Mouse (Mus musculus): ENCODE measurements around the gene Nbl1. TPM values are rescaled to one million over a fixed set of nuclear protein-coding genes. Genes with fewer than 3 reads are reported as not detected.

The Nbl1 gene
- total and polyA plus RNA-seq, 2 experiments from 2014 or later = 53.4 to 62.2 TPM

DNA sequence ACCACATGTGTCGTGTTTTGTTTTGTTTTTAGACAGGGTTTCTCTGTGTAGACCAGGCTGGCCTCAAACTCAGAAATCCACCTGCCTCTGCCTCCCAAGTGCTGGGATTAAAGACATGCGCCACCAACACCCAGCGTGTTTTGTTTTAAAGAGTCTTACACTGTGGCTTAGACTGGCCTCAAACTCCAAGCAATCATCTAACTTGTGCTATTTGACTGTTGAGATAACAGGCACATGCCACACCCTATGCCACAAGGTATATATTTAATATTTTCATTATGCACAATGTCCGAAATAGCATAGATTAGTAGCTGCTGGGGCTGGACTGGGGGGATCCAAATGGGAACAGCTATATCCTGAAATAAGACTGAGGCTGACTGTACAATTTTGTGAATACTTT, 29.8 kb upstream of the Nbl1 start:
- no peak overlapping the region for H3K9ac ChIP-seq (replicated peaks; ENCODE audit: low read length, poor library complexity, severe bottlenecking)
- 95% methylated on average over 4 of the region's 4 CpGs for WGBS
- H3K36me3 ChIP-seq (ENCODE audit: insufficient read depth, low read length) = no peaks in the 10 kb centered on the region

DNA sequence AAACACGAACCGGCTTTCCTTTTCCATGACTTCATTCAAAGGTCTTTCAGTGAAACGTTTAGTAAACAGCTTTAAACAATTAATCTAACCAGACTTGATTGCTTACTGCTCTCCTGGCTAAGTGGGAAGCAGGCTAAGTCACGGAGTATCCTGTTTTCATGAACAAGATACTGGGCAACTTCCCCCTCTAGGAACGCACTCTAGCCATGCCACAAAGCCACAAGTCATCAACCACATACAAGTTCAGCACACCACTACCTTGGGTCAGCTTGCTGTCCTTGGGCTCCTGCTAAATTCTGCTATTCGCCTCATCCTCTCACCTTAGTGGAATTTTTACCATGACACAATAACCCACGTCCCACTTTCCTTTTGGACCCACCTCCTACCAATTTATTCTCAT, 28.2 kb upstream of the Nbl1 start:
- Histone ChIP-seq H3K4me3 (ENCODE audit: low read depth, low read length) (no peak overlapping the region), H3K36me3 (ENCODE audit: insufficient read depth, low read length) (no peaks in the 10 kb centered on the region), H3K27ac (ENCODE audit: low read depth, low read length) (no peak overlapping the region), H3K27me3 (ENCODE audit: insufficient read depth, low read length) (no peaks in the 10 kb centered on the region), H3K4me2 (ENCODE audit: low read depth, low read length, poor library complexity, severe bottlenecking) (no peak overlapping the region), H3K9ac (replicated peaks; ENCODE audit: low read length, poor library complexity, severe bottlenecking) (no peak overlapping the region), H3K4me1 (ENCODE audit: insufficient read depth, low read length) (no peaks in the 10 kb centered on the region), H3K9me3 (ENCODE audit: low read length) (no peaks in the 10 kb centered on the region)
- TF ChIP-seq CTCF (IDR thresholded peaks at IDR 0.05) = no peak
- 89% methylated on average over 7 of the region's 7 CpGs for WGBS
- ATAC-seq (ENCODE audit: low FRiP score) = no peak
- no peak for DNase-seq (ENCODE audit: low spot score)

More for the DNA sequence above, 29.8 kb upstream of the Nbl1 start:
- Histone ChIP-seq H3K9me3 (ENCODE audit: low read length) (no peaks in the 10 kb centered on the region), H3K4me3 (ENCODE audit: low read depth, low read length) (no peak overlapping the region), H3K27me3 (ENCODE audit: insufficient read depth, low read length) (no peaks in the 10 kb centered on the region), H3K4me2 (ENCODE audit: low read depth, low read length, poor library complexity, severe bottlenecking) (no peak overlapping the region), H3K4me1 (ENCODE audit: insufficient read depth, low read length) (no peaks in the 10 kb centered on the region), H3K27ac (ENCODE audit: low read depth, low read length) (no peak overlapping the region)
- ATAC-seq (ENCODE audit: low FRiP score) (no peak), DNase-seq (ENCODE audit: low spot score) (no peak)
- TF ChIP-seq CTCF (IDR thresholded peaks at IDR 0.05) = no peak

- no peak overlapping the region for H3K9ac ChIP-seq (replicated peaks; ENCODE audit: low read length, poor library complexity, severe bottlenecking)
- no peak for TF ChIP-seq CTCF (IDR thresholded peaks at IDR 0.05)
- H3K27me3 ChIP-seq (ENCODE audit: insufficient read depth, low read length) = no peaks in the 10 kb centered on the region
- 88% methylated on average over 4 of the region's 4 CpGs for WGBS
- H3K4me2 ChIP-seq (ENCODE audit: low read depth, low read length, poor library complexity, severe bottlenecking) = no peak overlapping the region
- H3K9me3 ChIP-seq (ENCODE audit: low read length) = no peaks in the 10 kb centered on the region
- no peaks in the 10 kb centered on the region for H3K4me1 ChIP-seq (ENCODE audit: insufficient read depth, low read length)
- no peak overlapping the region for H3K4me3 ChIP-seq (ENCODE audit: low read depth, low read length)
- no peak overlapping the region for H3K27ac ChIP-seq (ENCODE audit: low read depth, low read length)
- H3K36me3 ChIP-seq (ENCODE audit: insufficient read depth, low read length) = no peaks in the 10 kb centered on the region
- DNase-seq (ENCODE audit: low spot score) (no peak), ATAC-seq (ENCODE audit: low FRiP score) (no peak)
These were observed 27.6 kb upstream of the Nbl1 start for GRCm38 (mm10) chr4:139120281-139120814.

DNA sequence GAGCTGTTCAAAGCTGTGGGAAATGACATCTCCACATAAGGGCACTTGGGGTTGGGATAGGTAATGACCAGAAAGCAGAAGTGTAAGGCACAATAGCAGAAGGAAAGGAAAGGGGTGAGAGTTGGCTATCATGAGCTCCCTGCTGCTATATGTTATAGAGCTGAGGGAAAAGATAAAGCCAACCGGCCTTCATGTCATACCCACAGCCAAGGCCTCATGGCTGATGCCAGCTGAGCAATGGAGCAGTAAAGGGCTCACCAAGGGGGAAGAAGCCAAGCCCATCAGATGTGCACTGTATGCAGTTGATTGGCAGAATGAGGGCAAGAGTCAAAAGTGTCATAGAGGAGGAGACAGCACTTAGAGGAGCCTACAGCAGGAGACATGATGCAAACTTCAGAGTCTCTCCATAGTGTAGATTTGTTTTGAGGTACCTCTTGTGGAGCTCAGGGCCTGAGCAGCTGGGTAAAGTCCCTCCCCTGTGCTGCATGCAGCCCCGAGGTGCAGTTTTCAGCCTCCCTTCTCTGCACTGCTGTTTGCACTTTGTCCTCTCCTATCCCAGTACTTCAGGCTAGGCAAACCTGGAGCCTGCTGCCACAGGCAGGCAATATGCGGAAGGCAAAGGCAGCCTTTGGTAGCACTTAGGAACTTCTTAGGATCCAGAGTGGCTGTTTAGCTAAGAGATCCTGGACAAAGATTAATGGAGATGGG, 23.7 kb upstream of the Nbl1 start:
- H3K4me3 ChIP-seq (ENCODE audit: low read depth, low read length) = no peak overlapping the region
- no peak overlapping the region for H3K27ac ChIP-seq (ENCODE audit: low read depth, low read length)
- H3K27me3 ChIP-seq (ENCODE audit: insufficient read depth, low read length) = no peaks in the 10 kb centered on the region
- no peak overlapping the region for H3K4me2 ChIP-seq (ENCODE audit: low read depth, low read length, poor library complexity, severe bottlenecking)
- 88% methylated on average over 3 of the region's 3 CpGs for WGBS
- TF ChIP-seq CTCF (IDR thresholded peaks at IDR 0.05) = no peak
- H3K4me1 ChIP-seq (ENCODE audit: insufficient read depth, low read length) = no peaks in the 10 kb centered on the region
- no peak overlapping the region for H3K9ac ChIP-seq (replicated peaks; ENCODE audit: low read length, poor library complexity, severe bottlenecking)
- H3K9me3 ChIP-seq (ENCODE audit: low read length) = no peaks in the 10 kb centered on the region
- ATAC-seq (ENCODE audit: low FRiP score) (no peak), DNase-seq (ENCODE audit: low spot score) (peak; percentile 49)
- H3K36me3 ChIP-seq (ENCODE audit: insufficient read depth, low read length) = no peaks in the 10 kb centered on the region

DNA sequence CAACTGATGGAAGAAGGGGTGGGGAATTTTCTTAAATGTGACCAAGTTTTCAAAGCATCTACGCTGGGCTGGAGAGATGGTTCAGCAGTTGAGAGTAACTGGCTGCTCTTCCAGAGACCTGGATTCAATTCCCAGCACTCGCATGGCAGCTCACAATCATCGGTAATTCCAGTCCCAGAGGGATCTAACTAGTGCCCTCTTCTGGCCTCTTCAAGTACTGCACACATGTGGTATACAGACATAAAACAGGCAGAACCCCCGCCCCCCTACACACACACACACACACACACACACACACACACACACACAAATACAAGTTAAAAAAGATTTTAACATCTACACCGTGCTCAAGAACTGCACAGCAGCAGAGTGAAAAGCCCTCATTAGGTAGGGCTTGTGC, 22.9 kb upstream of the Nbl1 start:
- Histone ChIP-seq H3K9ac (replicated peaks; ENCODE audit: low read length, poor library complexity, severe bottlenecking) (no peak overlapping the region), H3K36me3 (ENCODE audit: insufficient read depth, low read length) (no peaks in the 10 kb centered on the region), H3K27me3 (ENCODE audit: insufficient read depth, low read length) (no peaks in the 10 kb centered on the region), H3K4me2 (ENCODE audit: low read depth, low read length, poor library complexity, severe bottlenecking) (no peak overlapping the region), H3K9me3 (ENCODE audit: low read length) (no peaks in the 10 kb centered on the region), H3K4me1 (ENCODE audit: insufficient read depth, low read length) (no peaks in the 10 kb centered on the region), H3K27ac (ENCODE audit: low read depth, low read length) (no peak overlapping the region), H3K4me3 (ENCODE audit: low read depth, low read length) (no peak overlapping the region)
- DNase-seq (ENCODE audit: low spot score) (no peak), ATAC-seq (ENCODE audit: low FRiP score) (no peak)
- peak; percentile 61 for TF ChIP-seq CTCF (IDR thresholded peaks at IDR 0.05)
- 83% methylated on average over 5 of the region's 5 CpGs for WGBS

DNA sequence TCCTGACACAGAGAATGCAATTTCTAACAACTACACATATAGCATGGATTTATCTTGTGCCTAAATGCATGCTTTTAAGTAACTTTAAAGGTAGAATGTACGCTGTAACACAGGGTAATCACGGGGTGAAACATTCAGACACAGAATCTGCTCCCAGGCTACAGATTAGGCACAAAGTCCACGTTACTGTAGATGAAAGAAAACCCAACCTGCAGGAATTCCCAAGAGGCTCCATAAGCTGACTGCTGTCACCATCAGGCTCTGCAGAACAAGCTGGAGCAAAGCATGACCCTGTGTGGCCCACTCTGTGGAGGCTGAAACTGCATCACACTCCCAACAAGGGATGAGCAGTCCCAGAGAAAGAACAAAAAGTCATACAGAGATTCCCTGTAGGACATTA, 19.7 kb upstream of the Nbl1 start:
- no peak for ATAC-seq (ENCODE audit: low FRiP score)

More for the DNA sequence above, 19.7 kb upstream of the Nbl1 start:
- Histone ChIP-seq H3K36me3 (ENCODE audit: insufficient read depth, low read length) (no peaks in the 10 kb centered on the region), H3K4me1 (ENCODE audit: insufficient read depth, low read length) (no peaks in the 10 kb centered on the region; the same call in 1 of the 2 replicates), H3K9ac (replicated peaks; ENCODE audit: low read length, poor library complexity, severe bottlenecking) (no peak overlapping the region), H3K4me2 (ENCODE audit: low read depth, low read length, poor library complexity, severe bottlenecking) (no peak overlapping the region), H3K27me3 (ENCODE audit: insufficient read depth, low read length) (no peaks in the 10 kb centered on the region), H3K27ac (ENCODE audit: low read depth, low read length) (no peak overlapping the region), H3K4me3 (ENCODE audit: low read depth, low read length) (no peak overlapping the region), H3K9me3 (ENCODE audit: low read length) (no peaks in the 10 kb centered on the region)
- no peak for DNase-seq (ENCODE audit: low spot score)
- 59% methylated on average over 3 of the region's 3 CpGs for WGBS
- TF ChIP-seq CTCF (IDR thresholded peaks at IDR 0.05) = no peak
